Mouse (Mus musculus): Measurements from ENCODE around the gene Yars2.
"Not testable (repeated sequence)": the region's sequence is repeated elsewhere in the genome, so short reads cannot be mapped to it uniquely, and the experiment has no call there.

- TF ChIP-seq CTCF (IDR thresholded peaks at IDR 0.05; ENCODE audit: borderline replicate concordance, insufficient read depth, low read depth, low read length); POLR2A (IDR thresholded peaks at IDR 0.05; ENCODE audit: borderline replicate concordance, insufficient read depth, low read length): not testable (repeated sequence)
Observed at GRCm38 (mm10) chr16:16359101-16359482, 56.3 kb downstream of the Yars2 start.
